Mouse (Mus musculus): ENCODE measurements at regions not wholly inside any gene's neighbourhood (a gene's known extent, or its start where the extent isn't known, plus 50 kb on each side); places are given as distances from the start of the nearest gene placed in this dataset.

- no peaks in the 10 kb centered on the region for H3K36me3 ChIP-seq (replicated peaks)
- 89% methylated on average over 5 of the region's 5 CpGs for WGBS
- no peak overlapping the region for H3K4me2 ChIP-seq
- no peak overlapping the region for H3K9ac ChIP-seq
- H3K4me1 ChIP-seq, result no peaks in the 10 kb centered on the region
- no peak overlapping the region for H3K4me3 ChIP-seq
- no peaks in the 10 kb centered on the region for H3K27me3 ChIP-seq (replicated peaks)
- no peaks in the 10 kb centered on the region for H3K9me3 ChIP-seq
- no peak overlapping the region for H3K27ac ChIP-seq
- ATAC-seq (replicated peaks), result no peak
Measured at GRCm38 (mm10) chr10:125467503-125467902, 78.2 kb upstream of the Slc16a7 start.

DNA sequence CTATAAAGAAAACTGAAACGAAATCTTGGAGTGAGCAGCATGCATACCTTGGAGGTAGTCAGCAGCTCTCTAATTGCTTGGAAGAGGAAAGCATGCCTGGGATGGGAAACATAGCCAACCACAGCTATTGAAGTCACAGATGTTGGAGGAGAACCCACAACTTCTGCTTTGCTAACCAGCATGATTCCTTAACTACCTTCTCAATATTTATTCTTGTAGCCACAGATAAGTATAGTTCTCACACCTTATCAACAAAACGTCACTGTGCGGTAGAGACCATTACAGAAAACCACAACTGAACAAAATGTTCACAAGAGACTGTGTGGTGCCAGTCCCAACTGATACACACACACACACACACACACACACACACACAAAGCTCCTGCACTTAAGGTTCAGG, 99.1 kb upstream of the Slc16a7 start:
- Histone ChIP-seq H3K9ac (no peak overlapping the region), H3K4me3 (no peak overlapping the region), H3K9me3 (no peaks in the 10 kb centered on the region), H3K36me3 (replicated peaks) (no peaks in the 10 kb centered on the region), H3K4me1 (no peaks in the 10 kb centered on the region; the same call in 1 of the 2 replicates), H3K27ac (no peak overlapping the region), H3K4me2 (no peak overlapping the region), H3K27me3 (replicated peaks) (no peaks in the 10 kb centered on the region)
- ATAC-seq (replicated peaks), result no peak
- WGBS, result 88% methylated on average over 3 of the region's 3 CpGs

- Histone ChIP-seq H3K27ac (no peak overlapping the region), H3K27me3 (replicated peaks) (no peaks in the 10 kb centered on the region), H3K9ac (no peak overlapping the region), H3K36me3 (replicated peaks) (no peaks in the 10 kb centered on the region), H3K4me3 (no peak overlapping the region), H3K4me1 (no peaks in the 10 kb centered on the region), H3K4me2 (no peak overlapping the region), H3K9me3 (no peaks in the 10 kb centered on the region)
- 52% methylated on average over 4 of the region's 4 CpGs for WGBS
- ATAC-seq (replicated peaks), result no peak
Measured at GRCm38 (mm10) chr10:125490395-125490794, 101.1 kb upstream of the Slc16a7 start.

DNA sequence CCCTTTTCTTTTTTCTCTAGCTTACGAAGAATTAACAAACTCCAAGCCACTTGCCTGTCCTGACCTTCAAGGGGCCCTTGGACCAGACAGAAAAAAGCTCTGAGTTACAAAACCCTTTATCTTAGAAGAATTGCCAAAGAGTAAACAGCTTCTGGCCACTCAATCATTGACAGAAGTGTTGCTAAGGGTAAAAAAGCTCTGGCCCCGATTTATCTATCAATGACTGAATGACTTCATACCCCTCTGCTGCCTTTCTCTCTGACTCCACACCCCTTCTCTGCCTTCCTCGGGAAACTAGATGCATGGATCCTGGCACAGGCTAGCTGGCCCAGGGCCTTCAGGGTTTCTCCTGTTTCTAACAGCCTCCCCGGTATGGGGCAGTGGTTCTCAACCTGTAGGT, 105.2 kb upstream of the Slc16a7 start:
- H3K27me3 ChIP-seq (replicated peaks), result no peaks in the 10 kb centered on the region
- no peak overlapping the region for H3K4me2 ChIP-seq
- no peaks in the 10 kb centered on the region for H3K9me3 ChIP-seq
- H3K27ac ChIP-seq, result no peak overlapping the region
- H3K4me1 ChIP-seq, result no peaks in the 10 kb centered on the region
- H3K4me3 ChIP-seq, result no peak overlapping the region
- no peak for ATAC-seq (replicated peaks)
- 77% methylated on average over 4 of the region's 4 CpGs for WGBS
- no peaks in the 10 kb centered on the region for H3K36me3 ChIP-seq (replicated peaks)
- no peak overlapping the region for H3K9ac ChIP-seq

GRCm38 (mm10) chr10:125498347-125498746, 109.1 kb upstream of the Slc16a7 start:
- no peak for ATAC-seq (replicated peaks)

DNA sequence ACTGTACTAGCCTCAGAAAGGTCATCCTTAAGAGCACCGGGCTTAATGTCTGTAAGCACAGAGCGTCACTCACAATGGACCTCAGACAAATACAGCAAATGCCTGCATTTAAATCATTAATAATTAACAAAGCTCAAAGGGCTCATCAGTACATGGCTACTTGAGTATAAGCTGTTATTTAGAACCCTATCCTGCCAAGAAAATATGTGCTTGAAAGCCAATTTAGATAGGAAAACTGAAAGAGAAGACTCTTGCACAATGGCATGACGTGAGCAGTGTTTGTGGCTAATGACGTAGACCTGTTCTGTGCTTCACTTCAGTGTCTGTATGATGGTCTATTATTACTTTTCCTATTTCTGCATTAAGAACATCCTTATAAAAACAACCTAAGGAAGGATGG, 111.1 kb upstream of the Slc16a7 start:
- H3K36me3 ChIP-seq (replicated peaks), result no peaks in the 10 kb centered on the region
- no peak overlapping the region for H3K4me2 ChIP-seq
- no peak overlapping the region for H3K9ac ChIP-seq
- H3K4me1 ChIP-seq, result no peaks in the 10 kb centered on the region
- no peak overlapping the region for H3K27ac ChIP-seq
- ATAC-seq (replicated peaks), result no peak
- WGBS, result 80% methylated on average over 4 of the region's 4 CpGs
- no peak overlapping the region for H3K4me3 ChIP-seq
- H3K27me3 ChIP-seq (replicated peaks), result no peaks in the 10 kb centered on the region
- H3K9me3 ChIP-seq, result no peaks in the 10 kb centered on the region

More at GRCm38 (mm10) chr10:125498347-125498746, 109.1 kb upstream of the Slc16a7 start:
- Histone ChIP-seq H3K27me3 (replicated peaks) (no peaks in the 10 kb centered on the region), H3K4me1 (no peaks in the 10 kb centered on the region), H3K9ac (no peak overlapping the region), H3K27ac (no peak overlapping the region), H3K9me3 (no peaks in the 10 kb centered on the region), H3K4me2 (no peak overlapping the region), H3K4me3 (no peak overlapping the region), H3K36me3 (replicated peaks) (no peaks in the 10 kb centered on the region)
- 33% methylated on average over 1 of the region's 1 CpGs for WGBS

- H3K4me2 ChIP-seq, result no peak overlapping the region
- H3K4me1 ChIP-seq, result no peaks in the 10 kb centered on the region
- no peaks in the 10 kb centered on the region for H3K36me3 ChIP-seq (replicated peaks)
- H3K27me3 ChIP-seq (replicated peaks), result no peaks in the 10 kb centered on the region
- no peak for ATAC-seq (replicated peaks)
- no peaks in the 10 kb centered on the region for H3K9me3 ChIP-seq
- no peak overlapping the region for H3K27ac ChIP-seq
- no peak overlapping the region for H3K9ac ChIP-seq
- 81% methylated on average over 5 of the region's 5 CpGs for WGBS
- no peak overlapping the region for H3K4me3 ChIP-seq
Measured at GRCm38 (mm10) chr10:125515026-125515425, 125.8 kb upstream of the Slc16a7 start.

DNA sequence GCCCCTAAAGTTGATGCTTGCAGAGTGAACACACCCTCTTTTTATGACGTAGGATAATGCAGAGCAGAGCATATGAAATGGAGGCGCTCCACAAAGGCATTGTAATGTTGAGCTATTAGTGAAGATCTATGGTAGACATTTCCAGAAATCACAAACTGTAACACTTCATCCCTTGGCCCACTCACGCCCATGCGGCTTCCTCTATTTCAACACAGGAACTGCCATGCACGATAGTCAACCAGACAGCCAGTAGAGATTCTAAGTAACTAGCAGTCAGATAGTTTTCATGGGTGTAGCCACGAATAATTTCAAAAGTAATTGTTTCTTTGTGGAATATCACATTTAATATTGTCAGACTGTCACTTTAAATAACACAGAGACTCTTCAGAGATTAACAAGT, 141.6 kb upstream of the Slc16a7 start:
- no peak overlapping the region for H3K4me3 ChIP-seq
- WGBS, result 88% methylated on average over 6 of the region's 6 CpGs
- H3K36me3 ChIP-seq (replicated peaks), result no peaks in the 10 kb centered on the region
- H3K27ac ChIP-seq, result no peak overlapping the region
- no peaks in the 10 kb centered on the region for H3K9me3 ChIP-seq
- no peak overlapping the region for H3K9ac ChIP-seq
- no peak for ATAC-seq (replicated peaks)
- no peaks in the 10 kb centered on the region for H3K4me1 ChIP-seq
- no peak overlapping the region for H3K4me2 ChIP-seq
- no peaks in the 10 kb centered on the region for H3K27me3 ChIP-seq (replicated peaks)

DNA sequence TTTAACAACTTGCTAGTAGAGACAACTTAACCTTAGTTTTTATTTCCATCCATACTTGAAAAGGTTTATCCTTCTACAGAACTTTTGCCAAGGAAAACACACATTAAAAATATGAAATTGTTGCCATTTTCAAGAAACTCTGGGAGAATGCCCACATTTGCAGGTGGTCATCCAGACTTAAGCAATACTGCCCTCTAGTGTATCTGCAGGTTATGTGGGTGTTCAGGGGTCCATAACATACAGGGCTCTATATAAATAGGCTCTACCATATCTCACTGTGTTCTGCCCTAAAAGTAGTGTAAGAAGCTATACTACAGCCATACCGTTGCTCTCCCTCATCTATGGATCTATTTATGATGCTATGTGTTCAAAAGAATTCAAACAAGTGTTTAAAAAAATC, 149.1 kb upstream of the Slc16a7 start:
- ATAC-seq (replicated peaks), result no peak
- H3K27me3 ChIP-seq (replicated peaks), result no peaks in the 10 kb centered on the region
- no peak overlapping the region for H3K9ac ChIP-seq
- no peak overlapping the region for H3K4me2 ChIP-seq
- H3K36me3 ChIP-seq (replicated peaks), result no peaks in the 10 kb centered on the region
- H3K4me1 ChIP-seq, result no peaks in the 10 kb centered on the region
- WGBS, result 44% methylated on average over 1 of the region's 1 CpGs
- no peak overlapping the region for H3K4me3 ChIP-seq
- H3K27ac ChIP-seq, result no peak overlapping the region
- H3K9me3 ChIP-seq, result no peaks in the 10 kb centered on the region

GRCm38 (mm10) chr10:125586489-125587147, 197.4 kb upstream of the Slc16a7 start:
- Histone ChIP-seq H3K27ac (no peak overlapping the region), H3K4me3 (no peak overlapping the region), H3K9ac (no peak overlapping the region), H3K4me1 (no peaks in the 10 kb centered on the region), H3K36me3 (replicated peaks) (no peaks in the 10 kb centered on the region), H3K27me3 (replicated peaks) (no peaks in the 10 kb centered on the region), H3K9me3 (no peaks in the 10 kb centered on the region), H3K4me2 (no peak overlapping the region)
- no peak for ATAC-seq (replicated peaks)
- 28% methylated on average over 7 of the region's 7 CpGs for WGBS

DNA sequence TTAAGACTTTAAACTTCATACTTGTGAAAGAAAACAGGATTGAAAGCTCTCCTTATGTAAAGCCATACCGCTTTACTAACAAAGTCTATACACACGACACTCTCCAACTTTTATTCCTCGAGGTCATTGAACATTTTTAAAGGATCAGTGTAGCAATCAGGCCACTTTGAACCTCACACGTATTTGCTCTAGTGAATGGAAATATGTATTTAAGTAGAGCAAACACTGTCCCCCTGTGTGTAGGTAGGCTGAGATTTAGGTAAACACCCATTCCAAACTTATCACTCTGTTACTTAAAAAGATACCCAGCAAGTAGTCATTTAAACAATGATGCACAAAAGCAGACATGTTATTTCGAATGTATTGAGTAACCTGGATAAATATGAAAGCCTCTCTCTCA, 203.7 kb upstream of the Slc16a7 start:
- Histone ChIP-seq H3K4me1 (no peaks in the 10 kb centered on the region), H3K9me3 (no peaks in the 10 kb centered on the region), H3K4me3 (no peak overlapping the region), H3K4me2 (no peak overlapping the region), H3K27me3 (replicated peaks) (no peaks in the 10 kb centered on the region), H3K9ac (no peak overlapping the region), H3K27ac (no peak overlapping the region), H3K36me3 (replicated peaks) (no peaks in the 10 kb centered on the region)
- WGBS, result 87% methylated on average over 5 of the region's 5 CpGs
- ATAC-seq (replicated peaks), result no peak

GRCm38 (mm10) chr10:125607787-125608617, 218.7 kb upstream of the Slc16a7 start:
- ATAC-seq (replicated peaks), result peak; percentile 82
- Histone ChIP-seq H3K27ac (0 out of 2 replicates have a peak overlapping the region, but pooled peaks have one; percentile 13), H3K36me3 (replicated peaks) (no peaks in the 10 kb centered on the region), H3K9me3 (no peaks in the 10 kb centered on the region), H3K9ac (no peak overlapping the region), H3K4me2 (no peak overlapping the region; the same call in 1 of the 2 replicates), H3K4me3 (no peak overlapping the region), H3K27me3 (replicated peaks) (no peaks in the 10 kb centered on the region), H3K4me1 (peaks cover 9% of the 10 kb centered on the region; the same call in 1 of the 2 replicates)
- WGBS, result 27% methylated on average over 10 of the region's 10 CpGs

DNA sequence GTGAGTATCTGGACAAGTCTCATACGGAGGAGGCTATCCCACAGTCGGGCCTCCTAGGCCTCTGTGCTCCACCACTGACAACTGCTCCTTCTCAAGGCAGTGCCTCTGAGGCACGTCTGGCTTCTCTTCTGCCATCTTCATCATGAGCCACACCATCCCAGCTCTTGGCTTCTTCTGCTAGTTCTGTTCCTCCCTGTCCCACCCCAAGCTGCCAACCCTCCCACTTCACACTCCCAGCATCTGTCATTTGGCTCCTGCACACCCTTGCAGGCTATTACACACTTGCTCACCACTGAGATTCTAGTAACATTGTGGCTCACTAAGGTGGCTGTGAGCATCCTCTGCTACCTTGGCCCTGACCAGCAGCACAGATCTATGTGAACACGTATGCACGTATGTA, 221.1 kb upstream of the Slc16a7 start:
- Histone ChIP-seq H3K9ac (no peak overlapping the region), H3K36me3 (replicated peaks) (no peaks in the 10 kb centered on the region), H3K4me2 (no peak overlapping the region), H3K9me3 (no peaks in the 10 kb centered on the region), H3K27me3 (replicated peaks) (no peaks in the 10 kb centered on the region), H3K4me1 (peaks cover 9% of the 10 kb centered on the region; the same call in 1 of the 2 replicates), H3K4me3 (no peak overlapping the region), H3K27ac (no peak overlapping the region)
- ATAC-seq (replicated peaks), result no peak
- 88% methylated on average over 5 of the region's 5 CpGs for WGBS

Data from midbrain, embryonic 15.5 days (tissue).